Mouse (Mus musculus): ENCODE measurements around the gene 6430531B16Rik. TPM values are rescaled to one million over a fixed set of nuclear protein-coding genes. Genes with fewer than 3 reads are reported as not detected.
A peak's percentile ranks its signal among the peaks of the same experiment; 100 is the strongest.

Gene 6430531B16Rik
- total and polyA plus RNA-seq, 2 experiments from 2014 or later = 2.0 to 2.7 TPM

DNA sequence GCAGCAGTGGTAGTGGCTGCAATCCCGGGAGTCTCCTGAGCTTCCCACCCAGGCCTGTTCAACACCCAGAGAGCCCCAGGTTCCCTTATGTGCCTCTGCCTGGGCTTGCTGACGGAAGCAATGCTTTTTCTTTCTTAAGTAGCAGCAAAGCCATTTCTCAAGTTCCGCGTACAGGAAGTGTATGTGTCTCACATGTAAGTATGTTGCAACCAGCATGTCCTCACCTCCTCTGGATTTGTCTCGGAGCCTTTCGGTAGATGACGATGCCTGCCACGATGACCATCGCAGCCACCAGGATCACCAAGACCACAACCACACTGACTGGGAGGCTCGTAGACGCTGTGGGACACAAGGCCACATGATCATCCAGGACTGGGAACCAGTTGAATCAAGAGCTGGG, 6.0 kb upstream of the 6430531B16Rik start:
- ATAC-seq = no peak
- no peak for TF ChIP-seq CTCF (IDR thresholded peaks at IDR 0.05; ENCODE audit: low read depth)
- Histone ChIP-seq H3K27me3 (ENCODE audit: insufficient read depth, low read length) (no peaks in the 10 kb centered on the region), H3K4me2 (ENCODE audit: low read depth) (no peak overlapping the region), H3K27ac (ENCODE audit: low read depth, low read length) (no peak overlapping the region), H3K9ac (no peak overlapping the region), H3K4me1 (ENCODE audit: insufficient read depth) (no peaks in the 10 kb centered on the region), H3K9me3 (ENCODE audit: low read length) (no peaks in the 10 kb centered on the region), H3K36me3 (ENCODE audit: insufficient read depth) (peaks cover 6% of the 10 kb centered on the region; the same call in 1 of the 2 replicates), H3K4me3 (ENCODE audit: low read depth, low read length) (no peak overlapping the region)
- WGBS = 94% methylated on average over 11 of the region's 11 CpGs
- DNase-seq = no peak

DNA sequence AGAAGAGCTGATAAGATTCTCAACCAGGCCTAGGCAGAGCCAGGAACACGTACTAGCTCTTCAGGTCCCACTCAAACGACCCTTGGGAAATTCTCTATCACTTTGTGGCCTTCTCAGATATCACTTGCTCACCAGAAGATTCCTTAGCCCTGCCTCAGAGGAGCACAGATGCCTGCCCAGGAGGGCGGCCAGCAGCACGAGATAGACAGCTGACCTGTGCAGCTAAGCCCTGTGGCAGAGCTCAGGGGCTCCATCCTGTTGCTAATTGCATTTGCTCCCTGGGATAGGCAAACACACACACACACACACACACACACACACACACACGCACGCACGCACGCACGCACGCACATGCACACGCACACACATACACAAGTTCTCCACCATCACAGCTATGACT, 3.5 kb upstream of the 6430531B16Rik start:
- H3K4me1 ChIP-seq (ENCODE audit: insufficient read depth) = 0 out of 2 replicates have a peak, but pooled peaks cover 4% of the 10 kb centered on the region
- WGBS = 84% methylated on average over 11 of the region's 11 CpGs
- H3K36me3 ChIP-seq (ENCODE audit: insufficient read depth) = peaks cover 6% of the 10 kb centered on the region; the same call in 1 of the 2 replicates
- no peak overlapping the region for H3K4me3 ChIP-seq (ENCODE audit: low read depth, low read length)
- H3K27ac ChIP-seq (ENCODE audit: low read depth, low read length) = no peak overlapping the region
- H3K9me3 ChIP-seq (ENCODE audit: low read length) = no peaks in the 10 kb centered on the region
- no peaks in the 10 kb centered on the region for H3K27me3 ChIP-seq (ENCODE audit: insufficient read depth, low read length)
- no peak for TF ChIP-seq CTCF (IDR thresholded peaks at IDR 0.05; ENCODE audit: low read depth)
- ATAC-seq (no peak), DNase-seq (no peak)
- H3K9ac ChIP-seq = no peak overlapping the region
- no peak overlapping the region for H3K4me2 ChIP-seq (ENCODE audit: low read depth)

GRCm38 (mm10) chr7:139980778-139981177, 2.2 kb upstream of the 6430531B16Rik start:
- Histone ChIP-seq H3K4me1 (ENCODE audit: insufficient read depth) (0 out of 2 replicates have a peak, but pooled peaks cover 4% of the 10 kb centered on the region), H3K4me3 (ENCODE audit: low read depth, low read length) (no peak overlapping the region), H3K4me2 (ENCODE audit: low read depth) (no peak overlapping the region), H3K27ac (ENCODE audit: low read depth, low read length) (no peak overlapping the region), H3K36me3 (ENCODE audit: insufficient read depth) (no peaks in the 10 kb centered on the region), H3K27me3 (ENCODE audit: insufficient read depth, low read length) (no peaks in the 10 kb centered on the region), H3K9ac (no peak overlapping the region), H3K9me3 (ENCODE audit: low read length) (no peaks in the 10 kb centered on the region)
- 54% methylated on average over 3 of the region's 3 CpGs for WGBS
- TF ChIP-seq CTCF (IDR thresholded peaks at IDR 0.05; ENCODE audit: low read depth) = no peak
- DNase-seq = no peak
- no peak for ATAC-seq

DNA sequence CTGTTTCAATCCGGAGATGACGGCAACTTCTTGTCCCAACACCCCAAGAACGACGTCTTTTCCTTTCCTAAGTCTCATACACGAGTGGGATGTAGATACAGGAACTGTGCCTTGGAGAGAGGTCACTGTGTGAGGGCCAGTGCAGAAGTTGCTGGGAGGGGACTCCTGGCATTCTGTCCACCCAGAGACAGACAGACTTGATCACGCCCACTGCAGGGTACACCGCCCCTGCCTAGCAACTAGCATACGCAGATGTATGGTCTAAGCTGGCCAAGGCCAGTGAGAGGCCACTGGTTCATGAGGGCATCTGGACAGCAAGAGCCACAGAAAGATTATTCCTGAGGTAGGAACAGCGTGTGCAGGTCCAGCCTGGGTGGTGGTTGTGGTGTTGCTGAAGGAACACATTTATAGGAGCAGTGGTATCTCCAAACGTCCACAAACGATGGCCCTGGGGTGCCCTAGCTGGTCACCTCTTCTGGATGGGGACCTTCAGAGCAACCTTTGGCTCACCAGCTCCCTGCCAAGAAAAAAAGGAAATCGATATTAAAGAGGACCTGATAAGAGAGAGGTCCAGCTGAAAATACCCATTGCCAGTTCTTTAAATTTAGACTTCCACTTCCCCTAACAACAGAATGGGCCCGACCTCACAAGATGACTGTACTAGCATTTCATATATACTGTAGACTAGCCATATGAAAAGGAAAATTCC, 610 bp upstream of the 6430531B16Rik start:
- no peaks in the 10 kb centered on the region for H3K27me3 ChIP-seq (ENCODE audit: insufficient read depth, low read length)
- H3K9me3 ChIP-seq (ENCODE audit: low read length) = no peaks in the 10 kb centered on the region
- H3K4me3 ChIP-seq (ENCODE audit: low read depth, low read length) = peak overlapping the region; percentile 48
- DNase-seq (no peak), ATAC-seq (peak; percentile 34)
- no peak overlapping the region for H3K27ac ChIP-seq (ENCODE audit: low read depth, low read length)
- H3K9ac ChIP-seq = peak overlapping the region; percentile 35; the same call in 1 of the 2 replicates
- no peak for TF ChIP-seq CTCF (IDR thresholded peaks at IDR 0.05; ENCODE audit: low read depth)
- 0 out of 2 replicates have a peak, but pooled peaks cover 4% of the 10 kb centered on the region for H3K4me1 ChIP-seq (ENCODE audit: insufficient read depth)
- 39% methylated on average over 13 of the region's 13 CpGs for WGBS
- peak overlapping the region; percentile 75 for H3K4me2 ChIP-seq (ENCODE audit: low read depth)
- no peaks in the 10 kb centered on the region for H3K36me3 ChIP-seq (ENCODE audit: insufficient read depth)

- Histone ChIP-seq H3K27ac (ENCODE audit: low read depth, low read length) (no peak overlapping the region), H3K4me2 (ENCODE audit: low read depth) (no peak overlapping the region), H3K9ac (no peak overlapping the region), H3K36me3 (ENCODE audit: insufficient read depth) (no peaks in the 10 kb centered on the region), H3K4me3 (ENCODE audit: low read depth, low read length) (no peak overlapping the region), H3K4me1 (ENCODE audit: insufficient read depth) (0 out of 2 replicates have a peak, but pooled peaks cover 4% of the 10 kb centered on the region), H3K27me3 (ENCODE audit: insufficient read depth, low read length) (no peaks in the 10 kb centered on the region), H3K9me3 (ENCODE audit: low read length) (no peaks in the 10 kb centered on the region)
- no peak for ATAC-seq
- no peak for TF ChIP-seq CTCF (IDR thresholded peaks at IDR 0.05; ENCODE audit: low read depth)
- DNase-seq = no peak
- 59% methylated on average over 5 of the region's 5 CpGs for WGBS
Observed at GRCm38 (mm10) chr7:139975471-139975870, 3.1 kb downstream of the 6430531B16Rik start.

DNA sequence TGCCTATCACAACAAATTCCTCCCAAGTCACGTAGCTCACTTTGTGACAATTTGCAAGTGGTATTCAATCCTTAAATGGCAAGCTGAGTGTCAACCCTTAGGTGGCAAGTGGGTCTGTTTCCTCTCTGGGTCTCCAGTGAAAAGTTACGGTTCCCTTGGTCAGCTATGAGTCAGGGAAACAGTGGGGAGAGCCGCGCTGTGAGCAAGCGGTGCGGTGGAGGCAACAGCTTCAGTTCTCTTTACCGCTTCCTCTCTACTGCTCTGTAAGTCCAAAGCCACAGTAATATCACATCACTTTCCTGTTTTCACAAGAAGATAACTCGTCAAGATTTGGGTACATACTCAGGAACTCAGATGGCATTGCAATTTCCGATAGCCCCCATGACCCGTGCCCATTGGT, 4.2 kb downstream of the 6430531B16Rik start:
- H3K36me3 ChIP-seq (ENCODE audit: insufficient read depth) = no peaks in the 10 kb centered on the region
- WGBS = 89% methylated on average over 10 of the region's 10 CpGs
- no peak for ATAC-seq
- H3K4me3 ChIP-seq (ENCODE audit: low read depth, low read length) = no peak overlapping the region
- TF ChIP-seq CTCF (IDR thresholded peaks at IDR 0.05; ENCODE audit: low read depth) = no peak
- no peak overlapping the region for H3K4me2 ChIP-seq (ENCODE audit: low read depth)
- H3K4me1 ChIP-seq (ENCODE audit: insufficient read depth) = 0 out of 2 replicates have a peak, but pooled peaks cover 4% of the 10 kb centered on the region
- H3K9me3 ChIP-seq (ENCODE audit: low read length) = no peaks in the 10 kb centered on the region
- H3K27me3 ChIP-seq (ENCODE audit: insufficient read depth, low read length) = no peaks in the 10 kb centered on the region
- DNase-seq = no peak
- H3K27ac ChIP-seq (ENCODE audit: low read depth, low read length) = no peak overlapping the region
- H3K9ac ChIP-seq = no peak overlapping the region

- H3K27me3 ChIP-seq (ENCODE audit: insufficient read depth, low read length) = no peaks in the 10 kb centered on the region
- no peak for TF ChIP-seq CTCF (IDR thresholded peaks at IDR 0.05; ENCODE audit: low read depth)
- no peak overlapping the region for H3K4me2 ChIP-seq (ENCODE audit: low read depth)
- DNase-seq (no peak), ATAC-seq (no peak)
- no peak overlapping the region for H3K27ac ChIP-seq (ENCODE audit: low read depth, low read length)
- H3K9ac ChIP-seq = no peak overlapping the region
- no peaks in the 10 kb centered on the region for H3K4me1 ChIP-seq (ENCODE audit: insufficient read depth)
- H3K36me3 ChIP-seq (ENCODE audit: insufficient read depth) = no peaks in the 10 kb centered on the region
- H3K9me3 ChIP-seq (ENCODE audit: low read length) = no peaks in the 10 kb centered on the region
- H3K4me3 ChIP-seq (ENCODE audit: low read depth, low read length) = no peak overlapping the region
Observed at GRCm38 (mm10) chr7:139972923-139973331, 5.6 kb downstream of the 6430531B16Rik start.

All from forebrain, postnatal 0 days (tissue).